Mouse (Mus musculus) brain, embryonic 14.5 days (tissue): ENCODE results near the gene Tti1.

Experiments
- CTCF ChIP-seq: fragments of 200-500 bp; IDR thresholded peaks from 2 replicates; pipeline ENCODE4 v1.5.1; 2012; ENCODE audit warnings: inconsistent platforms, mild to moderate bottlenecking, moderate library complexity, borderline replicate concordance; ENCODE audit not compliant: insufficient read depth, insufficient read length; ENCODE audit errors: extremely low read depth
- POLR2A ChIP-seq: fragments of 200-500 bp; IDR thresholded peaks from 2 replicates; pipeline ENCODE4 v1.6.1; 2012; ENCODE audit warnings: mild to moderate bottlenecking, inconsistent platforms, borderline replicate concordance; ENCODE audit not compliant: poor library complexity, insufficient read depth, insufficient read length, severe bottlenecking; ENCODE audit errors: extremely low read depth

GRCm38 (mm10) chr2:158017330-158017729 is 10.9 kb downstream of the Tti1 start:
- TF ChIP-seq CTCF: no peak
- no peak for TF ChIP-seq POLR2A
